Mouse (Mus musculus): ENCODE results near the gene Clasrp. TPM values are rescaled to one million over a fixed set of nuclear protein-coding genes. Genes with fewer than 3 reads are reported as not detected.
A peak's percentile ranks its signal among the peaks of the same experiment; 100 is the strongest.

The Clasrp gene
- polyA plus RNA-seq, 1 experiment from 2014 or later: 61.3 TPM

DNA sequence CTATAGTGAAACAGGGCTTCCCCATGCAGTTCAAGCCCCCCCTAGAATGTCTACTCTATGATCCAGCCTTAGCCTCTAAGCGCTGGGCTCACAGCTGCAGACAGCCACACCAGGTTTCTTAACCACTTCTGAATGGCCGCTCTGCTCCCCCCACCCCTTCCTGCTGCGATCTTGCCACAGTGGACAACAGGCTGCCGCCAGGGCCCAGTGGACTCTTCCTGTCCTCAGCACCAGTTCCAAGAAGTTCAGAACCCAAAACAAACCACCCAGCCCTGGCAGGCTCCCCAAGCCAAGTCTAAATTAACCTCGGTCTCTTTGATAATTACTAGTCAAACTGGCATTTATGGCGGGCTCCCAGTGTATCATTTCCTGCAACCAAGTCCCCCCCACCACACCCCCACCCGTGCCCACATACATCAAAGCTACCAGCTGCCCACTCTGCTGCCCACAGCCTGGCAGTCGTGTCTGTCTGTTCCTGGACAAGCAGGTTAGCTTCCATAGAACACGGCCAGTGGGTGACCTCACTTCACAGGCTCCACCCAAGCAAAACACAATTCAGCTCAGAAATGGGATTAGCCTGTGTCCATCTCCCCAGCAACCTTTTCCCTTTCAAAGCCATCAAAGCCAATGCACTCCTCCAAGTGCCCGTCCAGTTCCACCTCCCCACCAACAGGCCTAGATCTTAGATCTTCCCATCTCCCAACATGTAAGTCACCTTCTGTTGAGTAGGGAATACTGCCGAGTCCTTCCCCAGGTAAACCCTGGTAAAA, 43.6 kb downstream of the Clasrp start:
- peak overlapping the region; percentile 77 for H3K4me3 ChIP-seq
- H3K9me3 ChIP-seq: no peaks in the 10 kb centered on the region
- no peaks in the 10 kb centered on the region for H3K27me3 ChIP-seq
- peaks cover 55% of the 10 kb centered on the region for H3K4me1 ChIP-seq
- peak overlapping the region; percentile 95 for H3K4me2 ChIP-seq (replicated peaks)
- no peak overlapping the region for H3K27ac ChIP-seq (replicated peaks)
- ATAC-seq (replicated peaks): no peak
- H3K9ac ChIP-seq (replicated peaks): peak overlapping the region; percentile 91
- 25% methylated on average over 11 of the region's 11 CpGs for WGBS
- H3K36me3 ChIP-seq: peaks cover 18% of the 10 kb centered on the region

DNA sequence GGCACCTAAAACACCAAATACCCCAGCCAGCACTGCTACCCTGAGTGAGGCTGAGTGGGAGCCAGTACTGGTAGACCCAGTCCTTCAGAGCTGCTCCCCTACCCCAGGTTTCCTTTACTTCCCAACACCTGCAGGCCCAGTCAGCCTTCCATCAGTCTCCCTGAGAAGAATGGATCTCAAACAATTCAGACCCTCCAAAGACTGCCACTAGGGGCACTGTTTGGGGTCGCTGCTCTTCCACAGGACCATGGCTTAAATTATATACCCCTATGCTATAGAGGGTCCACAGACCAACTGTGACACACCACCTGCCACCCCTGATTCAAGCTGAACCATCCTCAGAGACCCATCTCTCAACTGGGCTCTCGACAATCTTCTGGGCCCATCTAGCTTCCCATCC, 45.3 kb downstream of the Clasrp start:
- no peak overlapping the region for H3K4me3 ChIP-seq
- no peaks in the 10 kb centered on the region for H3K27me3 ChIP-seq
- H3K36me3 ChIP-seq: peaks cover 3% of the 10 kb centered on the region; the same call in 1 of the 2 replicates
- H3K4me2 ChIP-seq (replicated peaks): 0 out of 2 replicates have a peak overlapping the region, but pooled peaks have one; percentile 17
- no peak overlapping the region for H3K27ac ChIP-seq (replicated peaks)
- 35% methylated on average over 2 of the region's 2 CpGs for WGBS
- no peak overlapping the region for H3K9ac ChIP-seq (replicated peaks)
- no peaks in the 10 kb centered on the region for H3K9me3 ChIP-seq
- no peak for ATAC-seq (replicated peaks)
- peaks cover 55% of the 10 kb centered on the region for H3K4me1 ChIP-seq

- Histone ChIP-seq H3K4me3 (no peak overlapping the region), H3K4me2 (replicated peaks) (no peak overlapping the region), H3K9ac (replicated peaks) (no peak overlapping the region), H3K27ac (replicated peaks) (no peak overlapping the region), H3K9me3 (no peaks in the 10 kb centered on the region), H3K36me3 (0 out of 2 replicates have a peak, but pooled peaks cover 2% of the 10 kb centered on the region), H3K27me3 (no peaks in the 10 kb centered on the region), H3K4me1 (peaks cover 50% of the 10 kb centered on the region)
- no peak for ATAC-seq (replicated peaks)
- 96% methylated on average over 6 of the region's 6 CpGs for whole genome bisulfite sequencing
Observed at GRCm38 (mm10) chr7:19557982-19558900, 46.0 kb downstream of the Clasrp start.

DNA sequence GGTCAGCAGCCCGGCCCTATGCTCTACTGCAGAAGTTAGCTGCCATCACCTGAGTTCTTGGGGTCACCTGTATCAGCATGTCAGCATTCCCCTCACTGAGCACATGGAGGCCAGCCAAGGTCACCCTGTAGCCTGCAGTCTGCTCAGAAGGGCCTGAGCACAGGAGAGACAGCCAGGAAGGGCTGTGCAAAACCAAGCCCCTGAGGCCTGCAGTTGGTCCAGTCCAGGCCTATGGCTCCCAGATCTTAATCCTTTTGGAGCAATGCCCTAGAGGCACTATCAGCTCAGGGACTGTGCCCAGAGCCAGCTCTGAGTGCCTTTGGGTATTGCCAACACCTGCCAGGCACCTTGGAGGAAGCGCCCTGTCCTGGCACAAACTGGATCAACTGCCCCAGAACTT, 47.2 kb downstream of the Clasrp start:
- Histone ChIP-seq H3K9me3 (no peaks in the 10 kb centered on the region), H3K4me1 (peaks cover 44% of the 10 kb centered on the region), H3K27me3 (no peaks in the 10 kb centered on the region), H3K4me2 (replicated peaks) (no peak overlapping the region), H3K4me3 (no peak overlapping the region), H3K27ac (replicated peaks) (no peak overlapping the region), H3K36me3 (peaks cover 5% of the 10 kb centered on the region; the same call in 1 of the 2 replicates), H3K9ac (replicated peaks) (no peak overlapping the region)
- WGBS: 88% methylated on average over 2 of the region's 2 CpGs
- ATAC-seq (replicated peaks): no peak

DNA sequence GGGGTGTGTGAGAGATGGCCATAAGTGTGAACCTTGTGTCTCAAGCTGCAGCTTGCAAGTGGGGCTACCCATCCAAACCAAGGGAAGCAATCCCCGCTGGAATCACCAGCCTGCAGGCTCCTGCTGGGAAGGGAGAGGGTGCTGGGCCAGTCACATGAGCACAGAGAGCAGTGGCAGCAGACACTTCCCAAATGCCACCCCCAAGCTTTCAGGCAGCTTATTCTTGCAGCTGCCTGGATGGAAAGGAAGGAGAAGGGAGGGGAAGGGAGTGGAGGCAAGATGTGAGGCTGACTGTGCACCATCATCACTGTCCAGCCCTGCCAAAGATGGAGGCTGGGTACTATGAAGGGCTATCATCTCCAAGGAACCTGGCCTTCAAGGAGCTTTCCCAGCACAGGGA, 50.1 kb downstream of the Clasrp start:
- Histone ChIP-seq H3K27me3 (no peaks in the 10 kb centered on the region), H3K4me3 (no peak overlapping the region), H3K9me3 (no peaks in the 10 kb centered on the region), H3K4me2 (replicated peaks) (no peak overlapping the region), H3K9ac (replicated peaks) (no peak overlapping the region), H3K27ac (replicated peaks) (no peak overlapping the region), H3K36me3 (peaks cover 5% of the 10 kb centered on the region; the same call in 1 of the 2 replicates), H3K4me1 (peaks cover 22% of the 10 kb centered on the region)
- ATAC-seq (replicated peaks): no peak
- WGBS: 88% methylated on average over 1 of the region's 1 CpGs

- Histone ChIP-seq H3K27ac (replicated peaks) (no peak overlapping the region), H3K4me3 (no peak overlapping the region), H3K4me1 (0 out of 2 replicates have a peak, but pooled peaks cover 5% of the 10 kb centered on the region), H3K36me3 (peaks cover 5% of the 10 kb centered on the region; the same call in 1 of the 2 replicates), H3K27me3 (no peaks in the 10 kb centered on the region), H3K9ac (replicated peaks) (no peak overlapping the region), H3K4me2 (replicated peaks) (no peak overlapping the region), H3K9me3 (no peaks in the 10 kb centered on the region)
- ATAC-seq (replicated peaks): no peak
- WGBS: 94% methylated on average over 2 of the region's 2 CpGs
Observed at GRCm38 (mm10) chr7:19552443-19552842, 51.8 kb downstream of the Clasrp start.

GRCm38 (mm10) chr7:19551634-19552033, 52.7 kb downstream of the Clasrp start:
- no peaks in the 10 kb centered on the region for H3K27me3 ChIP-seq
- no peak overlapping the region for H3K4me3 ChIP-seq
- no peaks in the 10 kb centered on the region for H3K9me3 ChIP-seq
- H3K9ac ChIP-seq (replicated peaks): no peak overlapping the region
- H3K4me1 ChIP-seq: 0 out of 2 replicates have a peak, but pooled peaks cover 2% of the 10 kb centered on the region
- no peak overlapping the region for H3K27ac ChIP-seq (replicated peaks)
- H3K4me2 ChIP-seq (replicated peaks): no peak overlapping the region
- 92% methylated on average over 5 of the region's 5 CpGs for WGBS
- ATAC-seq (replicated peaks): no peak
- H3K36me3 ChIP-seq: peaks cover 5% of the 10 kb centered on the region; the same call in 1 of the 2 replicates

- 92% methylated on average over 10 of the region's 10 CpGs for WGBS
- peaks cover 3% of the 10 kb centered on the region; the same call in 1 of the 2 replicates for H3K36me3 ChIP-seq
- no peak overlapping the region for H3K4me3 ChIP-seq
- H3K4me1 ChIP-seq: peaks cover 12% of the 10 kb centered on the region; the same call in 1 of the 2 replicates
- H3K9me3 ChIP-seq: no peaks in the 10 kb centered on the region
- H3K27me3 ChIP-seq: no peaks in the 10 kb centered on the region
- no peak overlapping the region for H3K4me2 ChIP-seq (replicated peaks)
- ATAC-seq (replicated peaks): no peak
- H3K27ac ChIP-seq (replicated peaks): no peak overlapping the region
- no peak overlapping the region for H3K9ac ChIP-seq (replicated peaks)
Observed at GRCm38 (mm10) chr7:19549394-19549793, 54.9 kb downstream of the Clasrp start.

DNA sequence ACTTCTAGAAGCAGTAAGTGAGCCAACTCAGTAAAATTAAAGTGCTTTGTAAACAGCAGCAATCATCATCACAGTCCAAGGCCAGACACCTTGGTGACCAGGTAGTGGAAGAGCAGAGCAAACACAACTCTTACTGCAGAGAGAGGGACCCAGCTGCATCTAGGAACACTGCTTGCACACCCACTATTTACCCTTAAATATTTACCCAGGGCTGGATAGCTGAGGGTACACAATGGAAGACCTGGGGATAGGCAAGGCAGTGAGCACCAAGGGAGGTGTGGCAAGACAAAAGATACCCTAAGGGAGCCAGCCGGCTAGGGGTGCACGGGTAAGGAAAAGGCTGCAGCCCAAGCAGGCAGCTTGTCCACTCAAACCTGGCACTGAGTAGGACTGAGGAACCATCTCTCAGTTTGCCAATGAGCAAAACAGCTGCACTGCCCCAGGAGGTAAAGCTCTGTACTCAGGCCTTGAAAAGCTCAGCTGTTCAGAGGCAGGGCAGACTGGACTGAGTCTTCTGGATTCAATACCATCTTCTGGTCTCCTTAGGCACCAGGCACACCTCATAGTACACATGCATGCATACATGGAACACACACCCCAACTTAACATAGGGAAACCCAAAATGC, 56.8 kb downstream of the Clasrp start:
- H3K9me3 ChIP-seq: no peaks in the 10 kb centered on the region
- WGBS: 60% methylated on average over 2 of the region's 2 CpGs
- peaks cover 19% of the 10 kb centered on the region for H3K4me1 ChIP-seq
- H3K27ac ChIP-seq (replicated peaks): no peak overlapping the region
- no peak for ATAC-seq (replicated peaks)
- H3K36me3 ChIP-seq: peaks cover under 1% of the 10 kb centered on the region; the same call in 1 of the 2 replicates
- H3K27me3 ChIP-seq: no peaks in the 10 kb centered on the region
- no peak overlapping the region for H3K4me3 ChIP-seq
- H3K9ac ChIP-seq (replicated peaks): no peak overlapping the region
- H3K4me2 ChIP-seq (replicated peaks): no peak overlapping the region

DNA sequence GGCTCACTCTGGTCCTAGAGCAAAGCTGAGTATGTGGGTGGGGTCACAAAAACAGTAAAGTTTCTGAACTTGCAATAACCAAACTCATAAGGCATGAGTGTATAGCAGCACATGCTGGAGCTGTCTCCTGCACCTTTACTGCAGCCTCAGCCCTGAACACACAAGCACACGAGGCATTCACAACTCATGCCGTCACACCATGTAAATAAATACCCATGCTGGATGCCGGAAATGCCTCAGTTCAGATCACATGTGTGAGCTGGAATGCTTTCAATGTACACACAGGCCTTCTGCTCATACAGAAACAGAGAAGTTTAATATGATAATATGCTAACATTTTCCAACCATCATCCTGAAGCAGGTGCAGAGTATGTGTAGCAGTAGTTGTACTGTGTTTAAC, 58.3 kb downstream of the Clasrp start:
- WGBS: 66% methylated on average over 3 of the region's 3 CpGs
- ATAC-seq (replicated peaks): no peak
- H3K27me3 ChIP-seq: no peaks in the 10 kb centered on the region
- no peaks in the 10 kb centered on the region for H3K9me3 ChIP-seq
- no peaks in the 10 kb centered on the region for H3K36me3 ChIP-seq
- no peak overlapping the region for H3K4me3 ChIP-seq
- H3K4me1 ChIP-seq: peaks cover 33% of the 10 kb centered on the region
- no peak overlapping the region for H3K9ac ChIP-seq (replicated peaks)
- H3K27ac ChIP-seq (replicated peaks): no peak overlapping the region
- no peak overlapping the region for H3K4me2 ChIP-seq (replicated peaks)

- H3K4me1 ChIP-seq: peaks cover 35% of the 10 kb centered on the region
- no peak overlapping the region for H3K27ac ChIP-seq (replicated peaks)
- no peaks in the 10 kb centered on the region for H3K9me3 ChIP-seq
- no peak for ATAC-seq (replicated peaks)
- no peaks in the 10 kb centered on the region for H3K27me3 ChIP-seq
- H3K9ac ChIP-seq (replicated peaks): no peak overlapping the region
- H3K36me3 ChIP-seq: no peaks in the 10 kb centered on the region
- H3K4me3 ChIP-seq: no peak overlapping the region
- 56% methylated on average over 6 of the region's 6 CpGs for WGBS
- no peak overlapping the region for H3K4me2 ChIP-seq (replicated peaks)
Observed at GRCm38 (mm10) chr7:19543584-19543983, 60.7 kb downstream of the Clasrp start.

All from forebrain, embryonic 15.5 days (tissue).